In genomic region chr7:98736780-98737550, GRCm38 (mm10) we compare ENCODE assay signal across 18 mouse cellular contexts.
"Had no signal": no experiment of that assay in that cellular context is flagged by ENCODE, and none has a peak within 500 bp of the region (broad histone marks: within the 10 kb centered on the region; RNA-seq: fewer than 3 reads in every experiment).

No protein-coding gene starts in this region.

- H3K4me2 ChIP-seq: limb, embryonic 12.5 days; liver, embryonic 13.5 days; lung, embryonic 15.5 days; midbrain, embryonic 11.5 days; midbrain, embryonic 15.5 days; neural tube, embryonic 12.5 days had no signal

- H3K27ac ChIP-seq: kidney, postnatal 0 days; limb, embryonic 12.5 days; liver, embryonic 13.5 days; lung, embryonic 15.5 days; macrophage; midbrain, embryonic 15.5 days; neural tube, embryonic 12.5 days had no signal

- H3K9ac ChIP-seq: limb, embryonic 12.5 days; liver, embryonic 13.5 days; liver, postnatal 0 days; lung, embryonic 15.5 days; midbrain, embryonic 15.5 days; neural tube, embryonic 12.5 days had no signal

- H3K36me3 ChIP-seq: limb, embryonic 12.5 days; liver, embryonic 13.5 days; lung, embryonic 15.5 days; midbrain, embryonic 15.5 days; neural tube, embryonic 12.5 days had no signal

- H3K4me3 ChIP-seq: limb, embryonic 12.5 days; liver, embryonic 13.5 days; lung, embryonic 15.5 days; megakaryocyte, embryonic 14.5 days; midbrain, embryonic 15.5 days; neural tube, embryonic 12.5 days had no signal

- H3K9me3 ChIP-seq: limb, embryonic 12.5 days; liver, embryonic 13.5 days; lung, embryonic 15.5 days; midbrain, embryonic 15.5 days; neural tube, embryonic 12.5 days had no signal

- H3K4me1 ChIP-seq: liver, embryonic 13.5 days had no signal

- H3K27me3 ChIP-seq: liver, embryonic 13.5 days; lung, embryonic 15.5 days; midbrain, embryonic 15.5 days; neural tube, embryonic 12.5 days had no signal

- DNase-seq: kidney, postnatal 36 days; layer of hippocampus, adult 9-11 months; layer of hippocampus, postnatal 36 days; liver; liver, embryonic 13.5 days; liver, postnatal 0 days; lung, postnatal 14 days; spleen, adult 18-20 months; thymus, adult 18-20 months; thymus, postnatal 14 days had no signal

- ATAC-seq: liver, postnatal 0 days; midbrain, embryonic 15.5 days had no signal
